Mouse (Mus musculus): Measurements from ENCODE around the gene Slc25a4.

Slc25a4 gene

GRCm38 (mm10) chr8:46204974-46205640, 6.0 kb downstream of the Slc25a4 start:
- no peak for DNase-seq (ENCODE audit: extremely low spot score)

- no peak for DNase-seq (ENCODE audit: extremely low spot score)
Observed at GRCm38 (mm10) chr8:46204301-46204700, 6.8 kb downstream of the Slc25a4 start.

- no peak for DNase-seq (ENCODE audit: extremely low spot score)
Observed at GRCm38 (mm10) chr8:46202350-46202749, 8.7 kb downstream of the Slc25a4 start.

GRCm38 (mm10) chr8:46197673-46198072, 13.4 kb downstream of the Slc25a4 start:
- no peak for DNase-seq (ENCODE audit: extremely low spot score)

DNA sequence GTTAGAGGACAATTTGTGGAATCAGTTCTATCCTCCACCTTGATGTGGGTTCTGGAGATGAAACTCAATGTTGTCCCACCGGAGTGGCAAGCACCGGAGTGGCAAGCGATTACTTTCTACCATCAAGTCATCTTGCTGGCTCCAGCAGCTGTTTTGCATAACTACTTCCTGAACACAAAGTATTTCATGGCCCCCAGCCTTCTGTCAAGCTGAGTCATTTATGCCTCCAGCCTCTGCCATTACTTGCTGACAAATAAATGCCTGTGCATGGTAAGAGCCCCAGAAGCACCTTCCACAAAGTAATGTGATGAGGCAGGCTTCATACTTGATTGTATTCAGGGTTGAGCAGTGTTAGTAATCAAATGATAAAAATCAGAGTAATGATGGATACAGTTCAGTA, 14.2 kb downstream of the Slc25a4 start:
- no peak for DNase-seq (ENCODE audit: extremely low spot score)

- no peak for DNase-seq (ENCODE audit: extremely low spot score)
Observed at GRCm38 (mm10) chr8:46193100-46193499, 18.0 kb downstream of the Slc25a4 start.

DNA sequence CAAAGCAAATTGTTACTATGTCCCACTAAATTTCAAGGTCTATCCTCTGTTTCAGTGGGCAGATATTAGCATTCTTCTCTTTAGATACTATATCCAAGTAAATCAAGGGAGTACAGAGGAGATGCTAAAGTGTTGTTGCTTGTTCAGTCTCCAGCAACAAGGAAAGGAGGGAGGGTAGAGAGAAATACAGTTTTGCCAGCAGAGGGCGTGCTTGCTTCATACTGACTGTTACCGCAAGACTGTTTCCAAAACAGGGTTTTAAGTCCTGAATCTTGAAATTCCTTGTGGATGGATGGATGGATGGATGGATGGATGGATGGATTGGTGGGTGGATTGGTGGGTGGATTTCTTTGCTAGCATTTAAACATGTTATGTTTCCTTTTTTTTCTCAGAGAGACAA, 25.7 kb downstream of the Slc25a4 start:
- DNase-seq (ENCODE audit: extremely low spot score), result peak; percentile 46

- no peak for DNase-seq (ENCODE audit: extremely low spot score)
Observed at GRCm38 (mm10) chr8:46180136-46180535, 30.9 kb downstream of the Slc25a4 start.

- no peak for DNase-seq (ENCODE audit: extremely low spot score)
Observed at GRCm38 (mm10) chr8:46173651-46174050, 37.4 kb downstream of the Slc25a4 start.

DNA sequence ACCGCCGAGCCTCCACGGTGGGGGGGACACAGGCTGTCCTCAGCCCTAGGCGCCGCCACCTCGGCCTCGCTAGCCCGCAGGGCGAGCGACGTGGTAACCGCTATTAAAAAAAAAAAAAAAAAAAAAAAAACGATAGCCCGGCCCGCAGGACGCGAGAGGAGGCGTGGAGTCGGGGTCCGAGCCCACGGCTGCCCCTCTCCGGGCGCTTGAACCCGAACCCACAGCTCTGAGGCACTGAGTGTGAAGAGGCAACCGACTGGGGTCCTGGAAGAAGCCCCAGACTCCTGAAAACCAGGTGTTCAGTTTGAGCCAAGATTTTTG, 47.3 kb downstream of the Slc25a4 start:
- DNase-seq (ENCODE audit: extremely low spot score), result no peak

- DNase-seq (ENCODE audit: extremely low spot score), result peak; percentile 95
Observed at GRCm38 (mm10) chr8:46162953-46163869, 47.9 kb downstream of the Slc25a4 start.

All from embryo, embryonic 9.5 days (tissue).